21 mouse cellular contexts compared by ENCODE assay signal in genomic region chr2:29271098-29271497, GRCm38 (mm10). TPM values are rescaled to one million over a fixed set of nuclear protein-coding genes. Genes with fewer than 3 reads are reported as not detected.
DNase-seq lines count a peak whose midpoint lies in the region; ATAC-seq and TF ChIP-seq lines count a peak whose summit lies in the region.
"Had no signal": no experiment of that assay in that cellular context is flagged by ENCODE, and none has a peak within 500 bp of the region (broad histone marks: within the 10 kb centered on the region; RNA-seq: fewer than 3 reads in every experiment).

No protein-coding gene starts in this region.

- peaks cover 32% of the 10 kb centered on the region for H3K4me1 ChIP-seq in hindbrain, embryonic 10.5 days (replicated peaks)
- peaks cover 28% of the 10 kb centered on the region for H3K4me1 ChIP-seq in hindbrain, embryonic 12.5 days
- H3K4me1 ChIP-seq in lung, postnatal 0 days (ENCODE audit: insufficient read depth, low read depth, low read length), result no peaks in the 10 kb centered on the region
- peaks cover 22% of the 10 kb centered on the region for H3K4me1 ChIP-seq in hindbrain, embryonic 14.5 days (replicated peaks; ENCODE audit: control insufficient read depth, insufficient read depth, low read length)
- peaks cover 18% of the 10 kb centered on the region for H3K4me1 ChIP-seq in embryonic facial prominence, embryonic 10.5 days
- H3K4me1 ChIP-seq: embryonic facial prominence, embryonic 12.5 days; heart, embryonic 13.5 days had no signal

- H3K9ac ChIP-seq in hindbrain, embryonic 12.5 days, result no peak overlapping the region
- no peak overlapping the region for H3K9ac ChIP-seq in lung, postnatal 0 days (replicated peaks; ENCODE audit: low read depth)
- no peak overlapping the region for H3K9ac ChIP-seq in hindbrain, embryonic 14.5 days
- H3K9ac ChIP-seq: embryonic facial prominence, embryonic 12.5 days; forebrain, embryonic 15.5 days; heart, embryonic 13.5 days; liver, postnatal 0 days had no signal

- no peak for ATAC-seq in hindbrain, embryonic 12.5 days (ENCODE audit: low FRiP score)
- peak; percentile 17; the same call in 1 of the 2 replicates for ATAC-seq in lung, postnatal 0 days
- 0 out of 2 replicates have a peak, but pooled peaks have one; percentile 40 for ATAC-seq in hindbrain, embryonic 14.5 days (ENCODE audit: low FRiP score)
- ATAC-seq: activated CD4-positive, CD25-positive, alpha-beta regulatory T cell, adult 4 months; CD4-positive, CD25-positive, alpha-beta regulatory T cell, adult 4 months; liver, postnatal 0 days had no signal

- H3K9me3 ChIP-seq in hindbrain, embryonic 10.5 days, result no peaks in the 10 kb centered on the region
- H3K9me3 ChIP-seq in hindbrain, embryonic 12.5 days (replicated peaks), result no peaks in the 10 kb centered on the region
- no peaks in the 10 kb centered on the region for H3K9me3 ChIP-seq in lung, postnatal 0 days (ENCODE audit: low read length)
- no peaks in the 10 kb centered on the region for H3K9me3 ChIP-seq in hindbrain, embryonic 14.5 days (ENCODE audit: control insufficient read depth, low read length)
- no peaks in the 10 kb centered on the region for H3K9me3 ChIP-seq in embryonic facial prominence, embryonic 10.5 days
- H3K9me3 ChIP-seq: embryonic facial prominence, embryonic 12.5 days; forebrain, embryonic 15.5 days; heart, embryonic 13.5 days; limb, embryonic 10.5 days had no signal

- DNase-seq in hindbrain, embryonic 10.5 days (ENCODE audit: low spot score), result no peak
- DNase-seq in kidney, postnatal 14 days, result peak; percentile 19
- no peak for DNase-seq in kidney, adult 8-10 months
- DNase-seq in lung, postnatal 0 days (ENCODE audit: low spot score), result no peak
- DNase-seq in lung, postnatal 36 days, result no peak
- no peak for DNase-seq in hindbrain, embryonic 14.5 days (ENCODE audit: low spot score)
- no peak for DNase-seq in embryonic facial prominence, embryonic 10.5 days (ENCODE audit: low spot score)
- DNase-seq: cerebellum, adult 9-11 months; gastrocnemius, postnatal 14 days; heart, adult 18-20 months; liver, postnatal 0 days; right cerebral cortex, postnatal 25 days; thymus, postnatal 36 days had no signal

- H3K27me3 ChIP-seq in hindbrain, embryonic 10.5 days (ENCODE audit: insufficient read depth, poor library complexity, severe bottlenecking), result no peaks in the 10 kb centered on the region
- H3K27me3 ChIP-seq in hindbrain, embryonic 12.5 days, result no peaks in the 10 kb centered on the region
- H3K27me3 ChIP-seq in lung, postnatal 0 days (replicated peaks; ENCODE audit: insufficient read depth, low read length), result no peaks in the 10 kb centered on the region
- no peaks in the 10 kb centered on the region for H3K27me3 ChIP-seq in hindbrain, embryonic 14.5 days (ENCODE audit: control insufficient read depth, insufficient read depth, low read length)
- H3K27me3 ChIP-seq in embryonic facial prominence, embryonic 10.5 days (replicated peaks; ENCODE audit: low read depth, poor library complexity, severe bottlenecking), result peaks cover 10% of the 10 kb centered on the region; the same call in 1 of the 2 replicates
- H3K27me3 ChIP-seq: embryonic facial prominence, embryonic 12.5 days; forebrain, embryonic 15.5 days had no signal

- no peak for TF ChIP-seq EP300 in lung, postnatal 0 days (IDR thresholded peaks at IDR 0.05)

- H3K4me3 ChIP-seq in hindbrain, embryonic 10.5 days, result no peak overlapping the region
- H3K4me3 ChIP-seq in hindbrain, embryonic 12.5 days, result no peak overlapping the region
- H3K4me3 ChIP-seq in lung, postnatal 0 days (ENCODE audit: low read depth, low read length), result no peak overlapping the region
- no peak overlapping the region for H3K4me3 ChIP-seq in hindbrain, embryonic 14.5 days (replicated peaks; ENCODE audit: low read length)
- H3K4me3 ChIP-seq in embryonic facial prominence, embryonic 10.5 days, result no peak overlapping the region
- H3K4me3 ChIP-seq: embryonic facial prominence, embryonic 12.5 days; erythroblast, embryonic 14.5 days; forebrain, embryonic 15.5 days; heart, embryonic 13.5 days; limb, embryonic 10.5 days had no signal

- no peaks in the 10 kb centered on the region for H3K36me3 ChIP-seq in hindbrain, embryonic 10.5 days
- H3K36me3 ChIP-seq in hindbrain, embryonic 12.5 days, result no peaks in the 10 kb centered on the region
- H3K36me3 ChIP-seq in lung, postnatal 0 days (ENCODE audit: insufficient read depth, low read length), result no peaks in the 10 kb centered on the region
- H3K36me3 ChIP-seq in hindbrain, embryonic 14.5 days (replicated peaks; ENCODE audit: control insufficient read depth, insufficient read depth), result no peaks in the 10 kb centered on the region
- no peaks in the 10 kb centered on the region for H3K36me3 ChIP-seq in embryonic facial prominence, embryonic 10.5 days (replicated peaks)
- H3K36me3 ChIP-seq: embryonic facial prominence, embryonic 12.5 days; forebrain, embryonic 15.5 days; heart, embryonic 13.5 days; limb, embryonic 10.5 days had no signal

- peak overlapping the region; percentile 26; the same call in 1 of the 2 replicates for H3K27ac ChIP-seq in hindbrain, embryonic 10.5 days
- no peak overlapping the region for H3K27ac ChIP-seq in hindbrain, embryonic 12.5 days
- no peak overlapping the region for H3K27ac ChIP-seq in lung, postnatal 0 days (ENCODE audit: low read length)
- peak overlapping the region; percentile 24; the same call in 1 of the 2 replicates for H3K27ac ChIP-seq in hindbrain, embryonic 14.5 days
- H3K27ac ChIP-seq in embryonic facial prominence, embryonic 10.5 days (replicated peaks), result no peak overlapping the region
- H3K27ac ChIP-seq: embryonic facial prominence, embryonic 12.5 days; heart, embryonic 13.5 days had no signal

- TF ChIP-seq CTCF in lung, postnatal 0 days (IDR thresholded peaks at IDR 0.05), result no peak

- no peak overlapping the region for H3K4me2 ChIP-seq in hindbrain, embryonic 12.5 days (replicated peaks)
- H3K4me2 ChIP-seq in lung, postnatal 0 days (replicated peaks; ENCODE audit: low read depth, low read length), result no peak overlapping the region
- H3K4me2 ChIP-seq in hindbrain, embryonic 14.5 days (replicated peaks), result no peak overlapping the region
- H3K4me2 ChIP-seq: embryonic facial prominence, embryonic 12.5 days; forebrain, embryonic 15.5 days; heart, embryonic 13.5 days had no signal

- WGBS in hindbrain, embryonic 10.5 days, result 84% methylated on average over 7 of the region's 7 CpGs
- WGBS in hindbrain, embryonic 12.5 days, result 71% methylated on average over 7 of the region's 7 CpGs
- 44% methylated on average over 7 of the region's 7 CpGs for WGBS in lung, postnatal 0 days
- 62% methylated on average over 7 of the region's 7 CpGs for WGBS in hindbrain, embryonic 14.5 days
- WGBS in embryonic facial prominence, embryonic 10.5 days, result 79% methylated on average over 7 of the region's 7 CpGs

RNA-seq across cellular contexts. Expression of gene Ntng2, which starts 18.3 kb away (rescaled TPM):
- 1.4 and 1.7 TPM in 2 replicates for polyA plus RNA-seq in hindbrain, embryonic 10.5 days (2016; fragmentation: Nextera tagmentation; extraction: Ambion mirVana)
- polyA plus RNA-seq in hindbrain, embryonic 12.5 days (2016; fragmentation: Nextera tagmentation; extraction: Ambion mirVana), result 2.6 and 3.1 TPM in 2 replicates
- 1.2 and 1.4 TPM in 2 replicates for polyA plus RNA-seq in lung, postnatal 0 days (2015; fragmentation: Nextera tagmentation; extraction: Ambion mirVana)
- polyA plus RNA-seq in hindbrain, embryonic 14.5 days (2014; fragmentation: Nextera tagmentation; extraction: Ambion mirVana), result 2.9 and 3.9 TPM in 2 replicates
- 0.69 and 1.4 TPM in 2 replicates for polyA plus RNA-seq in embryonic facial prominence, embryonic 10.5 days (2016; fragmentation: Nextera tagmentation; extraction: Ambion mirVana)
- polyA plus RNA-seq: erythroblast, embryonic 14.5 days had no signal

Comparison
In these comparisons a context has a peak if more than half of its experiments do, and no peak if none do; other contexts are left out.
1. H3K27ac ChIP-seq: peak in hindbrain, embryonic 10.5 days (single experiment) and hindbrain, embryonic 14.5 days (single experiment); none in hindbrain, embryonic 12.5 days (single experiment), lung, postnatal 0 days (single experiment) and embryonic facial prominence, embryonic 10.5 days (single experiment).